Mouse (Mus musculus): ENCODE measurements at regions not wholly inside any gene's neighbourhood (a gene's known extent, or its start where the extent isn't known, plus 50 kb on each side); places are given as distances from the start of the nearest gene placed in this dataset.

GRCm38 (mm10) chr4:56686141-56686540 lies 53.7 kb upstream of the Gm26657 start:
- CTCF ChIA-PET, result interaction anchor here (0.7 kb wide), 1 partner anchor 1174 kb away, joined by 4 read pairs; no protein-coding TSS in a partner anchor

- CTCF ChIA-PET, result interaction anchor here (0.5 to 0.7 kb wide), 2 partner anchors 1173 to 1327 kb away, joined by 3 to 4 read pairs; no protein-coding TSS in a partner anchor
These were observed 54.2 kb upstream of the Gm26657 start for GRCm38 (mm10) chr4:56685696-56686095.

GRCm38 (mm10) chr4:56685123-56685522 lies 54.7 kb upstream of the Gm26657 start:
- CTCF ChIA-PET, result interaction anchor here (0.5 to 0.7 kb wide), 3 partner anchors 14 to 1327 kb away, joined by 3 to 18 read pairs (median 3); no protein-coding TSS in a partner anchor

- CTCF ChIA-PET, result no interaction called here
These were observed 55.8 kb upstream of the Gm26657 start for GRCm38 (mm10) chr4:56684031-56684430.

- CTCF ChIA-PET, result no interaction called here
These were observed 58.7 kb upstream of the Gm26657 start for GRCm38 (mm10) chr4:56681121-56681520.

GRCm38 (mm10) chr4:56673868-56674267 lies 66.0 kb upstream of the Gm26657 start:
- CTCF ChIA-PET, result no interaction called here

GRCm38 (mm10) chr4:56664921-56665320 lies 74.9 kb upstream of the Gm26657 start:
- CTCF ChIA-PET, result no interaction called here

- CTCF ChIA-PET, result no interaction called here
These were observed 78.1 kb upstream of the Gm26657 start for GRCm38 (mm10) chr4:56661816-56662215.

- CTCF ChIA-PET, result no interaction called here
These were observed 82.8 kb upstream of the Gm26657 start for GRCm38 (mm10) chr4:56657046-56657445.

GRCm38 (mm10) chr4:56654327-56654726 lies 85.5 kb upstream of the Gm26657 start:
- CTCF ChIA-PET, result no interaction called here

- CTCF ChIA-PET, result no interaction called here
These were observed 87.1 kb upstream of the Gm26657 start for GRCm38 (mm10) chr4:56652819-56653218.

GRCm38 (mm10) chr4:56649731-56650130 lies 90.1 kb upstream of the Gm26657 start:
- CTCF ChIA-PET, result interaction anchor here (0.7 kb wide), 1 partner anchor 590 kb away, joined by 3 read pairs; no protein-coding TSS in a partner anchor

GRCm38 (mm10) chr4:56643999-56644962 lies 95.6 kb upstream of the Gm26657 start:
- CTCF ChIA-PET, result no interaction called here

- CTCF ChIA-PET, result interaction anchor here (0.7 kb wide), 1 partner anchor 434 kb away, joined by 3 read pairs; no protein-coding TSS in a partner anchor
These were observed 96.4 kb upstream of the Gm26657 start for GRCm38 (mm10) chr4:56643491-56643890.

- CTCF ChIA-PET, result no interaction called here
These were observed 100.2 kb upstream of the Gm26657 start for GRCm38 (mm10) chr4:56639709-56640108.

- CTCF ChIA-PET, result no interaction called here
These were observed 101.0 kb upstream of the Gm26657 start for GRCm38 (mm10) chr4:56638704-56639478.

GRCm38 (mm10) chr4:56636265-56636664 lies 103.6 kb upstream of the Gm26657 start:
- CTCF ChIA-PET, result no interaction called here

- CTCF ChIA-PET, result no interaction called here
These were observed 106.3 kb upstream of the Gm26657 start for GRCm38 (mm10) chr4:56633528-56633927.

GRCm38 (mm10) chr4:56630251-56630650 lies 109.6 kb upstream of the Gm26657 start:
- CTCF ChIA-PET, result no interaction called here

- CTCF ChIA-PET, result no interaction called here
These were observed 112.7 kb upstream of the Gm26657 start for GRCm38 (mm10) chr4:56627206-56627605.

- CTCF ChIA-PET, result no interaction called here
These were observed 118.1 kb upstream of the Gm26657 start for GRCm38 (mm10) chr4:56621782-56622181.

- CTCF ChIA-PET, result no interaction called here
These were observed 118.5 kb upstream of the Gm26657 start for GRCm38 (mm10) chr4:56621356-56621755.

Measured in spleen, embryonic (tissue).